Mouse (Mus musculus): ENCODE results near the gene Zhx3. TPM values are rescaled to one million over a fixed set of nuclear protein-coding genes. Genes with fewer than 3 reads are reported as not detected.

Gene Zhx3
- polyA plus RNA-seq, 1 experiment, result 7.8 TPM

DNA sequence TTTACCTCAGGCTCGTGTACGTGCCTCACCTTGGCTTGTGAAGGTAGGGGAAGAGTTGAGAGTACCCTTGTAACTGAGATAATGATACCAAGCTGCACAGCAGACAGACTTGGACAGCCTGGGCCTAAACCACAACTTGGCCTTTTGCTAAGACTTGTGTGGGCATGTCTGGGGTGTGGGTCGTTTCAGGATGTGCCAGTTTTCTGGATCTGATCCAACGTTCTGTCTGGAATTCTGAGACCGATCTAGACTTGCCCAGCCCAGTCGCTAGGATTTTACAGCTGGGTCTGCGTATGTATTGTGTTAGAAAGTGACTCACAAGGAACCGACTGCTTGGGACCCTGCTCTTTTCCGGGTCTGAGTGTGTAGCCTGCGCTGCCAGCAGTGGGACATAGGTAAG is 125.7 kb downstream of the Zhx3 start:
- Histone ChIP-seq H3K27me3 (ENCODE audit: control insufficient read depth, insufficient read depth, low read length) (no peaks in the 10 kb centered on the region), H3K36me3 (ENCODE audit: control insufficient read depth, insufficient read depth, low read length) (peaks cover 46% of the 10 kb centered on the region), H3K4me3 (ENCODE audit: control insufficient read depth, insufficient read depth, low read length) (no peak overlapping the region), H3K27ac (ENCODE audit: control insufficient read depth, insufficient read depth, low read length) (no peak overlapping the region), H3K4me1 (replicated peaks; ENCODE audit: control insufficient read depth, insufficient read depth, low read length) (peaks cover 46% of the 10 kb centered on the region)
- TF ChIP-seq POLR2A (IDR thresholded peaks at IDR 0.05; ENCODE audit: control insufficient read depth, extremely low read depth, insufficient read depth, low read length, poor library complexity) (no peak), CTCF (IDR thresholded peaks at IDR 0.05; ENCODE audit: borderline replicate concordance, control insufficient read depth, extremely low read depth, insufficient read depth, low read length, poor library complexity) (no peak)
- 85% methylated on average over 10 of the region's 10 CpGs for WGBS
- DNase-seq, result no peak

DNA sequence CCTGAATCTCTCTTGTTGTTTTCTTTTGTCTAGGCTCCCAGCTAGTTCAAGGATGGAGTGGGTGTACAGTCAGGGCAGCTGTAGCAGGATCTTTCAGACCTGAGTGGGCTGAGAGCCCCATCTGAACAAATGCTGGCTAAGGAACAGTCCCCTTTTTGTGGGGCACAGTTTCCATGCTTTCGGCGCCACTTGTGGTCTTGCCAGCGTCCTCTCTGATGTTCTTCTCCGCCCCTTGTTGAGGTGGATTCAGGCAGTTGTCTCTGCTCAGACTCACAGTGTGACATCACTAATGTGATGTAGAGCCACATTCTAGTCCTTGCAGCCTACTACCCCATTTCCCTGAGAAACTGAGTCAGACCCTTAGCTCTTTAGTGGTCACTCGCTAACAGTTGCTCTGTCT is 126.2 kb downstream of the Zhx3 start:
- DNase-seq, result no peak
- peak overlapping the region; percentile 24; the same call in 1 of the 2 replicates for H3K27ac ChIP-seq (ENCODE audit: control insufficient read depth, insufficient read depth, low read length)

DNA sequence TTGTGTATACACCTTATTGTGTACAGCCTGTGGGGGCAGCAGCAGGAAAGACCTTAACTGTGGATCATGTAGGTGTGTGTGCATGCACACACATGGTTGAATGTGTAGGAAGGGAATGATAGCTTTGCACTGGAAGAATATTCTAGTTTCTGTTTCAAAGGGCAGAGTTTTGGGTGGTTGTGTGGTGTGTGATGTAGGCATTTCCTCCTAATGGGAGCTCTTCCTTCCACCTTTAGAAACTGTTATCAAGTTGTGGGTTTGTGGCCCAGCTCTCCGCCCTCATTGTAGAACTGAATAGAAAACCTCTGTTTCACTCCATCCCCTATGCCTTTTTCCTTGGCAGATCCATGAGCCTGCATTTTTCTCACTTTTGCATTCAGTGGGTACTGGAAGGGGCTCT is 127.3 kb downstream of the Zhx3 start:
- peaks cover 59% of the 10 kb centered on the region for H3K4me1 ChIP-seq (replicated peaks; ENCODE audit: control insufficient read depth, insufficient read depth, low read length)

More for the DNA sequence above, 126.2 kb downstream of the Zhx3 start:
- TF ChIP-seq CTCF (IDR thresholded peaks at IDR 0.05; ENCODE audit: borderline replicate concordance, control insufficient read depth, extremely low read depth, insufficient read depth, low read length, poor library complexity) (no peak), POLR2A (IDR thresholded peaks at IDR 0.05; ENCODE audit: control insufficient read depth, extremely low read depth, insufficient read depth, low read length, poor library complexity) (no peak)
- H3K36me3 ChIP-seq (ENCODE audit: control insufficient read depth, insufficient read depth, low read length), result peaks cover 42% of the 10 kb centered on the region
- no peaks in the 10 kb centered on the region for H3K27me3 ChIP-seq (ENCODE audit: control insufficient read depth, insufficient read depth, low read length)
- peaks cover 49% of the 10 kb centered on the region for H3K4me1 ChIP-seq (replicated peaks; ENCODE audit: control insufficient read depth, insufficient read depth, low read length)
- no peak overlapping the region for H3K4me3 ChIP-seq (ENCODE audit: control insufficient read depth, insufficient read depth, low read length)
- WGBS, result 40% methylated on average over 5 of the region's 5 CpGs

DNA sequence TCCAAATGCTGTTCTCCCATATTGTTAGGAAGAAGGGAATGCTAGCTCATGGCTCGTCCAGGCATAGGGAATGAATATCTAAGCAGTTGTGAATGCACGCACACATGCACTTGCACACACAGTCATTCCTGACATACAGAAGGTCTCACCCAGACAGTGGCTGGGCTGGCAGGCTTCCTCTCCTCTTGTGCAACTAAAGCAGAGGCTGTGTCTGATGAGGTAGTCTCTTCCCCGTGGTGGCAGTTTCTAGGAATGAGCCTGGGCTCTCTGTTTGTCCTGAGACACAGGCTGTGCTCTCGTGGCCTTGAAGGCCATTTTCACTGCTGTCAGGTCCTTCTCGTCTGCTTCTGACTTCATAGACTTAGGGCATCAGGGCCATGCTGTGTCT is 128.0 kb downstream of the Zhx3 start:
- 70% methylated on average over 5 of the region's 5 CpGs for WGBS
- peaks cover 63% of the 10 kb centered on the region for H3K4me1 ChIP-seq (replicated peaks; ENCODE audit: control insufficient read depth, insufficient read depth, low read length)
- peaks cover 24% of the 10 kb centered on the region for H3K36me3 ChIP-seq (ENCODE audit: control insufficient read depth, insufficient read depth, low read length)
- no peak for DNase-seq
- H3K27me3 ChIP-seq (ENCODE audit: control insufficient read depth, insufficient read depth, low read length), result no peaks in the 10 kb centered on the region
- 0 out of 2 replicates have a peak overlapping the region, but pooled peaks have one; percentile 4 for H3K27ac ChIP-seq (ENCODE audit: control insufficient read depth, insufficient read depth, low read length)
- TF ChIP-seq CTCF (IDR thresholded peaks at IDR 0.05; ENCODE audit: borderline replicate concordance, control insufficient read depth, extremely low read depth, insufficient read depth, low read length, poor library complexity) (no peak), POLR2A (IDR thresholded peaks at IDR 0.05; ENCODE audit: control insufficient read depth, extremely low read depth, insufficient read depth, low read length, poor library complexity) (no peak)
- no peak overlapping the region for H3K4me3 ChIP-seq (ENCODE audit: control insufficient read depth, insufficient read depth, low read length)

More for the DNA sequence above, 127.3 kb downstream of the Zhx3 start:
- 12% methylated on average over 1 of the region's 1 CpGs for WGBS
- H3K36me3 ChIP-seq (ENCODE audit: control insufficient read depth, insufficient read depth, low read length), result peaks cover 31% of the 10 kb centered on the region
- no peak for TF ChIP-seq POLR2A (IDR thresholded peaks at IDR 0.05; ENCODE audit: control insufficient read depth, extremely low read depth, insufficient read depth, low read length, poor library complexity)
- no peak for TF ChIP-seq CTCF (IDR thresholded peaks at IDR 0.05; ENCODE audit: borderline replicate concordance, control insufficient read depth, extremely low read depth, insufficient read depth, low read length, poor library complexity)
- H3K27ac ChIP-seq (ENCODE audit: control insufficient read depth, insufficient read depth, low read length), result no peak overlapping the region; the same call in 1 of the 2 replicates
- H3K27me3 ChIP-seq (ENCODE audit: control insufficient read depth, insufficient read depth, low read length), result no peaks in the 10 kb centered on the region
- H3K4me3 ChIP-seq (ENCODE audit: control insufficient read depth, insufficient read depth, low read length), result no peak overlapping the region
- no peak for DNase-seq

DNA sequence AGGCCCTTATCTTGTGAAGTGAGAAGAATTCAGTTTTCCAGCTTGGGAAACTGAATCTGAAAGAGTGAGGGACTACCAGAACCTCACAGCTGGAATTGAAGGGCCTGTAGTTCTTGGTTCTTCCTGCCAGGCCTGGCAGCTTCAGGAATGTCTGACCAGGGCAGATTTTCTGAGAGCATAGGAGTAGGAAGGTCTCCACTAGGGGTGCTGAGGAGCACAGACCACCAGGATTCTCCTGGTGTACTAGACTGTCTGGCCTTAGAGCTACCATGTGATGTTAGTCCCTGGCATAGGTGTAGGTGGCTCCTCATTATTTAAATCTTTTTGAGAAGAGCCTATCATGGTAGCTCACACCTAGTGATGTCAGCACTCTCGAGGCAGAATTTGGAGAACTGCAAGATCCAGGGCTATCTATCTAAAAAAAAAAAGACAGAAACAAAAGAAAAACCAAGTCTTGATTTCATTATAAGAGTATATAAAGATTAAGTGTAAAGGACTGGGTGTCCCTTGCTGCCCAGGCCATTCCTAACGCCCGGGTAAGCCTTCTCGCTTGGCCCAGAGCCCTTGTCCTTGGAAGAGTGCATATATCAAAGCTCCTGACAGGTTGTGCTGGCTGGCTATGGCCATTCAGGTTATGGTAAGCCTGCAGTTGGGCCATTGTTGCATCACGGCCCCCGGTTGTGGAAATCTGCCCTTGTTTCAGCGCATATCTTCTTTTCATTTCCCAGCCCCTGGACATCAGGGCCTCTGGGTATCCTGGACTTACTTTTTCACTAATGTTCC is 128.6 kb downstream of the Zhx3 start:
- peaks cover 68% of the 10 kb centered on the region for H3K4me1 ChIP-seq (replicated peaks; ENCODE audit: control insufficient read depth, insufficient read depth, low read length)
- H3K4me3 ChIP-seq (ENCODE audit: control insufficient read depth, insufficient read depth, low read length), result no peak overlapping the region
- WGBS, result 83% methylated on average over 7 of the region's 7 CpGs
- TF ChIP-seq POLR2A (IDR thresholded peaks at IDR 0.05; ENCODE audit: control insufficient read depth, extremely low read depth, insufficient read depth, low read length, poor library complexity) (no peak), CTCF (IDR thresholded peaks at IDR 0.05; ENCODE audit: borderline replicate concordance, control insufficient read depth, extremely low read depth, insufficient read depth, low read length, poor library complexity) (no peak)
- 0 out of 2 replicates have a peak overlapping the region, but pooled peaks have one; percentile 40 for H3K27ac ChIP-seq (ENCODE audit: control insufficient read depth, insufficient read depth, low read length)
- H3K27me3 ChIP-seq (ENCODE audit: control insufficient read depth, insufficient read depth, low read length), result no peaks in the 10 kb centered on the region
- peaks cover 19% of the 10 kb centered on the region for H3K36me3 ChIP-seq (ENCODE audit: control insufficient read depth, insufficient read depth, low read length)
- DNase-seq, result peak; percentile 73

DNA sequence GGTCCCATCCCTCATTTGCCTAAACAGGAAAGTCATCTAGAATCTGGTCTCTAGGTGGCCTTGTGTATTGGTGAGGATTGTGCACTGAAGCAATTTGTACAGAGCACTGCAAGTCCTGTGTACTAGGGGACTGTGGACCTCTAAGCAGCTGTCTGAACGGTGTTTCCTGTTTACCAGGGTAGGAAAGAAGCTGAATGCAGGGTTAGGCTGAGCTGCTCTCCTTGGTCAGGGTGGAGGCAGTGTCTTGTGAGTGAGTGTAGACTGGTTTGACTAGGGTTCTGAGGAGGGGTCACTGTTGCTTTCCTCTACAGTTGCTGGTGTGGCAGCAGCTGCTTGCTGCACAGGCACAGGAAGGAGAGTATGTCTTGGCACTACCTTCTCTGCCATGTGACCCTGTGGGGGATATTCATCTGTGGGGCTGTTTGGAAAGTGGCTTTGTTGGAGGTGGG is 130.6 kb downstream of the Zhx3 start:
- Histone ChIP-seq H3K4me1 (replicated peaks; ENCODE audit: control insufficient read depth, insufficient read depth, low read length) (peaks cover 68% of the 10 kb centered on the region), H3K36me3 (ENCODE audit: control insufficient read depth, insufficient read depth, low read length) (no peaks in the 10 kb centered on the region; the same call in 1 of the 2 replicates), H3K4me3 (ENCODE audit: control insufficient read depth, insufficient read depth, low read length) (no peak overlapping the region; the same call in 1 of the 2 replicates), H3K27me3 (ENCODE audit: control insufficient read depth, insufficient read depth, low read length) (no peaks in the 10 kb centered on the region), H3K27ac (ENCODE audit: control insufficient read depth, insufficient read depth, low read length) (peak overlapping the region; percentile 96)
- peak; percentile 53 for DNase-seq
- TF ChIP-seq CTCF (IDR thresholded peaks at IDR 0.05; ENCODE audit: borderline replicate concordance, control insufficient read depth, extremely low read depth, insufficient read depth, low read length, poor library complexity) (no peak), POLR2A (IDR thresholded peaks at IDR 0.05; ENCODE audit: control insufficient read depth, extremely low read depth, insufficient read depth, low read length, poor library complexity) (no peak)
- WGBS, result 2% methylated on average over 1 of the region's 1 CpGs

Data from thymus, adult 2 months (tissue).